Mouse (Mus musculus): ENCODE data around the gene Rab36.

Rab36 gene

GRCm38 (mm10) chr10:75048711-75049110 lies 11.9 kb downstream of the Rab36 start:
- peak in 1 of 2 experiments; percentile 63 for DNase-seq

GRCm38 (mm10) chr10:75051364-75052074 lies 14.7 kb downstream of the Rab36 start:
- peak in 1 of 2 experiments; percentile 29 for DNase-seq

GRCm38 (mm10) chr10:75052902-75053301 lies 16.0 kb downstream of the Rab36 start:
- no peak for DNase-seq

GRCm38 (mm10) chr10:75053655-75054054 lies 16.8 kb downstream of the Rab36 start:
- no peak for DNase-seq

GRCm38 (mm10) chr10:75054125-75054524 lies 17.3 kb downstream of the Rab36 start:
- peak; percentile 51 to 67 for DNase-seq

- DNase-seq = no peak
These were observed 18.8 kb downstream of the Rab36 start for GRCm38 (mm10) chr10:75055672-75056071.

- peak in 1 of 2 experiments; percentile 45 for DNase-seq
These were observed 19.4 kb downstream of the Rab36 start for GRCm38 (mm10) chr10:75056255-75056654.

GRCm38 (mm10) chr10:75058336-75058735 lies 21.5 kb downstream of the Rab36 start:
- DNase-seq = no peak

- peak in 1 of 2 experiments; percentile 32 for DNase-seq
These were observed 22.0 kb downstream of the Rab36 start for GRCm38 (mm10) chr10:75058761-75059395.

- peak; percentile 85 to 88 for DNase-seq
These were observed 22.5 kb downstream of the Rab36 start for GRCm38 (mm10) chr10:75059396-75059795.

- DNase-seq = peak; percentile 88 to 91
These were observed 23.5 kb downstream of the Rab36 start, which contains the start of gene Bcr for GRCm38 (mm10) chr10:75060217-75060842. TSS of gene Bcr (plus strand) at chr10:75060592.

GRCm38 (mm10) chr10:75060843-75061235 lies 24.0 kb downstream of the Rab36 start:
- DNase-seq = peak; percentile 62 to 69

- peak; percentile 55 to 64 for DNase-seq
These were observed 24.7 kb downstream of the Rab36 start for GRCm38 (mm10) chr10:75061341-75062188.

- DNase-seq = peak; percentile 57 to 61
These were observed 25.3 kb downstream of the Rab36 start for GRCm38 (mm10) chr10:75062189-75062561.

GRCm38 (mm10) chr10:75062621-75063020 lies 25.8 kb downstream of the Rab36 start:
- no peak for DNase-seq

GRCm38 (mm10) chr10:75063301-75063965 lies 26.6 kb downstream of the Rab36 start:
- DNase-seq = peak in 1 of 2 experiments; percentile 30

- peak in 1 of 2 experiments; percentile 12 for DNase-seq
These were observed 28.8 kb downstream of the Rab36 start for GRCm38 (mm10) chr10:75065691-75066090.

GRCm38 (mm10) chr10:75067446-75067845 lies 30.6 kb downstream of the Rab36 start:
- DNase-seq = no peak

GRCm38 (mm10) chr10:75068086-75068485 lies 31.2 kb downstream of the Rab36 start:
- no peak for DNase-seq

GRCm38 (mm10) chr10:75068624-75069328 lies 31.9 kb downstream of the Rab36 start:
- DNase-seq = peak in 1 of 2 experiments; percentile 22

GRCm38 (mm10) chr10:75070281-75070976 lies 33.6 kb downstream of the Rab36 start:
- DNase-seq = no peak
